8 mouse cellular contexts compared by ENCODE assay signal in genomic region chr1:52146214-52146970, GRCm38 (mm10). TPM values are rescaled to one million over a fixed set of nuclear protein-coding genes. Genes with fewer than 3 reads are reported as not detected.
DNase-seq lines count a peak whose midpoint lies in the region; ATAC-seq lines count a peak whose summit lies in the region.

No protein-coding gene starts in this region.

- H3K27me3 ChIP-seq in hindbrain, embryonic 12.5 days, result no peaks in the 10 kb centered on the region
- H3K27me3 ChIP-seq in midbrain, embryonic 14.5 days (ENCODE audit: control insufficient read depth, insufficient read depth, low read length), result no peaks in the 10 kb centered on the region

- no peak overlapping the region for H3K9ac ChIP-seq in hindbrain, embryonic 12.5 days
- no peak overlapping the region for H3K9ac ChIP-seq in midbrain, embryonic 14.5 days (replicated peaks; ENCODE audit: low read length)

- H3K4me3 ChIP-seq in hindbrain, embryonic 12.5 days, result no peak overlapping the region
- no peak overlapping the region for H3K4me3 ChIP-seq in midbrain, embryonic 14.5 days (replicated peaks; ENCODE audit: low read depth, low read length)

- peak; percentile 59 to 71 for DNase-seq in left cerebral cortex, adult 18-20 months (ENCODE audit: low spot score in 2 of 2)
- DNase-seq in left cerebral cortex, adult 11 months (ENCODE audit: low spot score), result no peak
- peak; percentile 49 for DNase-seq in adrenal gland, adult 2 months
- peak; percentile 53 for DNase-seq in embryo, embryonic 9.5 days (ENCODE audit: extremely low spot score)
- DNase-seq in left cerebral cortex, postnatal 36 days (ENCODE audit: low spot score in 2 of 2), result peak; percentile 39 to 59
- DNase-seq in midbrain, embryonic 14.5 days, result peak; percentile 91
- DNase-seq in testis, postnatal 10 days (ENCODE audit: low spot score), result peak; percentile 71

- no peaks in the 10 kb centered on the region for H3K36me3 ChIP-seq in hindbrain, embryonic 12.5 days
- no peaks in the 10 kb centered on the region for H3K36me3 ChIP-seq in midbrain, embryonic 14.5 days (ENCODE audit: control insufficient read depth, insufficient read depth, low read length)

- 55% methylated on average over 12 of the region's 12 CpGs for whole genome bisulfite sequencing in hindbrain, embryonic 12.5 days
- WGBS in midbrain, embryonic 14.5 days, result 57% methylated on average over 12 of the region's 12 CpGs

- ATAC-seq in hindbrain, embryonic 12.5 days (ENCODE audit: low FRiP score), result peak; percentile 83
- peak; percentile 78 for ATAC-seq in midbrain, embryonic 14.5 days (ENCODE audit: low FRiP score, low TSS enrichment)

- H3K4me2 ChIP-seq in hindbrain, embryonic 12.5 days (replicated peaks), result no peak overlapping the region
- no peak overlapping the region for H3K4me2 ChIP-seq in midbrain, embryonic 14.5 days (ENCODE audit: low read length)

- no peak overlapping the region for H3K27ac ChIP-seq in hindbrain, embryonic 12.5 days
- H3K27ac ChIP-seq in midbrain, embryonic 14.5 days (replicated peaks; ENCODE audit: low read depth, low read length), result no peak overlapping the region

- H3K4me1 ChIP-seq in hindbrain, embryonic 12.5 days, result peaks cover 17% of the 10 kb centered on the region; the same call in 1 of the 2 replicates
- H3K4me1 ChIP-seq in midbrain, embryonic 14.5 days (ENCODE audit: control insufficient read depth, insufficient read depth, low read length), result peaks cover 4% of the 10 kb centered on the region; the same call in 1 of the 2 replicates

- intact Hi-C loops in left cerebral cortex, postnatal 36 days (cut with DNase I), result loop anchor here (5.0 to 10.0 kb wide), 4 partner anchors 118 to 488 kb away; partner anchors contain the start of gene Nemp2

- no peaks in the 10 kb centered on the region for H3K9me3 ChIP-seq in hindbrain, embryonic 12.5 days (replicated peaks)
- H3K9me3 ChIP-seq in midbrain, embryonic 14.5 days (ENCODE audit: control insufficient read depth, low read length), result no peaks in the 10 kb centered on the region

RNA-seq across cellular contexts. Expression of gene Stat1, which starts 27.2 kb away (rescaled TPM):
- total RNA-seq in left cerebral cortex, adult 18-20 months (2021), result 10 to 100 TPM; 17.2 to 21.9 TPM
- total RNA-seq in adrenal gland, adult 2 months (2021), result 100 to 1,000 TPM in 1 of 2 experiments, 10 to 100 TPM in 1; 79.2 to 131 TPM
- polyA plus RNA-seq in adrenal gland, adult 2 months (2012; rRNA removed), result 97.2 and 127 TPM in 2 replicates
- 17.9 and 19.2 TPM in 2 replicates for polyA plus RNA-seq in hindbrain, embryonic 12.5 days (2016; fragmentation: Nextera tagmentation; extraction: Ambion mirVana)
- total RNA-seq in left cerebral cortex, postnatal 36 days (2021), result 10 to 100 TPM; 19.1 to 19.8 TPM
- 9.0 and 22.2 TPM in 2 replicates for polyA plus RNA-seq in midbrain, embryonic 14.5 days (2014; fragmentation: Nextera tagmentation; extraction: Ambion mirVana)
